Mouse (Mus musculus) E14TG2a.4 (cell line): ENCODE data around the gene Tub.

Experiments used
- H3K27me3 ChIP-seq: 2 replicates; pipeline ENCODE4 v1.6.1; 2014; ENCODE audit warnings: low read length, control low read depth; ENCODE audit not compliant: insufficient read depth
- H3K36me3 ChIP-seq: 2 replicates; pipeline ENCODE4 v1.6.1; 2014; ENCODE audit warnings: low read length, control low read depth; ENCODE audit not compliant: insufficient read depth
- H3K4me1 ChIP-seq: replicated peaks from 2 replicates; pipeline ENCODE4 v1.6.1; 2014; ENCODE audit warnings: low read depth, low read length, control low read depth
- H3K4me3 ChIP-seq: replicated peaks from 2 replicates; pipeline ENCODE4 v1.5.1; 2014; ENCODE audit warnings: mild to moderate bottlenecking, low read length
- H3K9me3 ChIP-seq: 2 replicates; pipeline ENCODE4 v1.6.1; 2014; ENCODE audit warnings: low read length, control low read depth
- CTCF ChIP-seq: conservative IDR thresholded peaks from 2 replicates; pipeline ENCODE4 v1.5.1; 2014; ENCODE audit warnings: low read length
- NANOG ChIP-seq: IDR thresholded peaks from 2 replicates; pipeline ENCODE4 v1.6.1; 2014; ENCODE audit warnings: borderline replicate concordance, low read length, mixed read lengths
- POU5F1 ChIP-seq: IDR thresholded peaks from 2 replicates; pipeline ENCODE4 v1.6.1; 2014; ENCODE audit warnings: low read length, borderline replicate concordance

The Tub gene

DNA sequence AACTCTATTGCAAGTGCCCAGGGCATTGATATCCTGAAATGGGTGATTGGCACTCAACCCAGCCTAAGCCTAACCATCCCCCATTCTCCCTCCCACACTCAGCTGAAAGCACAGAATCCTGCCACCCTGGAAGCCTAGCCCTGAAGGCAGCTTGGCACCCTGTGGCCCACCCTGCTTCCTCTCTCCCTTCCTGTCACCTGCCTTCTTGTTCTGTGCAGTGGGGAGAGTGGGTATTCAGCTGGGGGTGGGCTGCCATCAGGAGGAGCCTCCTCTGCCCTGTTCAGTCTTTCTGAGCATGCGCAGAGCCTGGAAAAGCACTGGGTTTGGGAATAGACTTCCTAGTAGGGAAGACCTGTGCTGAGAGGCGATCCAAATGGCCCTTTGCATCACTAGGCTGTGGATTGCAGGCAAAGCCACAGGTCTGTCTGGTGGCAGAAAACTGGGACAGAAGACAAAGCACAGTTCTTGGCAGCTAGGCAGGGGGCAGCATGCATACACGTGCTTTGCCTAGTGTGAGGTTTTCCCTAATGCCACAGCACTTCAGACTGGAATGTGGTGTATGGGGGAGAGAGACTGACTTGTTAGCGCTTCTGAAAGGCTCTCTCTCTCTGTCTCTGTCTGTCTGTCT, 63.0 kb downstream of the Tub start:
- no peaks in the 10 kb centered on the region for H3K9me3 ChIP-seq
- peaks cover 60% of the 10 kb centered on the region for H3K27me3 ChIP-seq
- TF ChIP-seq NANOG (no peak), CTCF (no peak), POU5F1 (no peak)
- H3K36me3 ChIP-seq: no peaks in the 10 kb centered on the region
- H3K4me1 ChIP-seq: peaks cover 22% of the 10 kb centered on the region
- H3K4me3 ChIP-seq: no peak overlapping the region

DNA sequence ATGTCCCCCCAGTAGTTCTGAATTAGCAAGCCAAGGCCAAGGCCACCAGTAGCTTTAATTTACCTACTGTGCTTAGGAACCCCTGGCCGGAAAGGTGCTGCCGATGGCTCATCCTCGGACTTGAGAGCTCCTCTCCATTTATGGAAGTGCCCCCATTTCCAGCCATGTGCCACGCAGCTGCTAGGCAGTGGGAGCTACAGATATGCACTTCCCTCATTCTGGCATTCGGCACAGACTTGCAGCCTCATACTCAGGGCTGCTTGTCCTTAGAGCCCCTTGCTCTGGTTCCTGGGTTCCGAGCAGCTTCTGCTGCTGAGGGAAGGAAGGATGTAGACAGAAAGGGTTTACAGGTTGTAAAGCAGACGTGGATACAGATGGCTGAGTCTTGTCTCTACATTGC, 64.7 kb downstream of the Tub start:
- TF ChIP-seq NANOG: no peak
- TF ChIP-seq POU5F1: no peak
- TF ChIP-seq CTCF: no peak
- peaks cover 45% of the 10 kb centered on the region for H3K27me3 ChIP-seq
- no peaks in the 10 kb centered on the region for H3K9me3 ChIP-seq
- no peak overlapping the region for H3K4me3 ChIP-seq
- peaks cover 35% of the 10 kb centered on the region for H3K4me1 ChIP-seq
- H3K36me3 ChIP-seq: no peaks in the 10 kb centered on the region

DNA sequence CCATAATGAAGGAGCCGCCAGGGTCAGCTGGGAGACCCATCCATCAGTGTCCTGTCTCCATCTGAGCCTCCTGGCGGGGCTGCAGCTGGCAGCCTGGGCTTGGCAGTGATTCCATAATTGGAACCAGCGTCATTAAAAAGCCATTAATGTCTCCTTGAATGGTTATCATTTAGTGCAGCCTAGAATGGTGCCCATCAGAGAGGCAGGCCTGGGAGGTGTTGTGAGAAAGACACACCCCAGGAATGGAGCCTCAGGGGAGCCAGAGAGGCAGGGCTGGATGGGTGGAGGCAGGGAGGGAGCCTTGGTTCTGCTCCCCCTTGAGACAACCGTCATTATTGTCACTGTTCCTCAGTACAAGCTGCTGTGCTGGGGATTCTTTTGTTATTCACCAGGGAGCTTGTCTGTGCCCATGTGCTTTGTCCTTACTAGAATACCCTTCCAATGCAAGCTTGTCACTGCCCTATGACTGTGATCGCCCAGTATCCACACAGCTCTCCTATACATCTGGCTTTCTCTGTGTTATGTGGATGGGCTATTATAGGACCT, 66.3 kb downstream of the Tub start:
- TF ChIP-seq POU5F1 (no peak), CTCF (no peak), NANOG (no peak)
- peaks cover 42% of the 10 kb centered on the region for H3K4me1 ChIP-seq
- no peak overlapping the region for H3K4me3 ChIP-seq
- peaks cover 30% of the 10 kb centered on the region for H3K27me3 ChIP-seq
- H3K9me3 ChIP-seq: no peaks in the 10 kb centered on the region
- H3K36me3 ChIP-seq: no peaks in the 10 kb centered on the region

DNA sequence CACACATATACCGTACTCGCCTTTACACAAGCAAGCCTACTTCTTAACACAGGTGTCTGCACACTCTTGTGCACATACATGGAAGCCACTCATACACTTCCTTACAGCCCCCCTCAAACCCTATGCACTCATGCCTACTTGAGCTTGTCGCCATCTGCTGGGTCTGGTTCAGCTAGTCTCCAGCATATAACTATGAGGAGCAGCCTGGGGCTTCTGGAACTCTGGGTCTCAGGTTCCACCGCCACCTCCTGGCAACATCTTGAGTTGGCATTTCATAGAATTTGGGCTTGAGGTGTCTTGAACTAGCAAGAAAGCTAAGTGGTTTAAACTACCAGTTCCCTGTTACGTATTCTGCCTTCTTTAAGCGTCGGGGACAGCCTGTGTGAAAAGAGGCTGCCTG, 69.1 kb downstream of the Tub start:
- no peaks in the 10 kb centered on the region for H3K9me3 ChIP-seq
- H3K4me1 ChIP-seq: peaks cover 46% of the 10 kb centered on the region
- H3K4me3 ChIP-seq: no peak overlapping the region
- H3K27me3 ChIP-seq: peaks cover 7% of the 10 kb centered on the region; the same call in 1 of the 2 replicates
- H3K36me3 ChIP-seq: no peaks in the 10 kb centered on the region
- TF ChIP-seq CTCF (no peak), POU5F1 (no peak), NANOG (no peak)

DNA sequence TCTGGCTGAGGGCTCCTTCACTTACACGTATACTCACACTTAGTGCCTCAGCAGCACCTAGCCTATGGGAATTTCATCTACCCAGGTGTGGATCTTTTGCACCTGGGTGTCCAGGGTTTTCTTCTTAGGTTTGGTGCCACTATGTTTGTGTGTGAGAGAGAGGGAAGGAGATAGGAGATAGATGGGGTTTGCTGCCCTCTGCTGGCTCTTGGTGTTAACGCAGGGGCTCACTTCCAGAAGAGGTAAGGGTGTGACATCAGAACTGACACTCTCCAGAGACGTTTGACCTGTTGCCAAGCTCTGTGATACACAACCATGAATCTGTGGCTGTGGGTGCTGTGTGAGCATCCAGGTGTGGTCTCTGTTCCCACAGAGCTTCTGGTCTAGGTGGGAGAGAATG, 71.3 kb downstream of the Tub start:
- TF ChIP-seq NANOG: no peak
- peak; percentile 85 for TF ChIP-seq CTCF
- no peak for TF ChIP-seq POU5F1
- Histone ChIP-seq H3K27me3 (no peaks in the 10 kb centered on the region), H3K4me3 (no peak overlapping the region)

DNA sequence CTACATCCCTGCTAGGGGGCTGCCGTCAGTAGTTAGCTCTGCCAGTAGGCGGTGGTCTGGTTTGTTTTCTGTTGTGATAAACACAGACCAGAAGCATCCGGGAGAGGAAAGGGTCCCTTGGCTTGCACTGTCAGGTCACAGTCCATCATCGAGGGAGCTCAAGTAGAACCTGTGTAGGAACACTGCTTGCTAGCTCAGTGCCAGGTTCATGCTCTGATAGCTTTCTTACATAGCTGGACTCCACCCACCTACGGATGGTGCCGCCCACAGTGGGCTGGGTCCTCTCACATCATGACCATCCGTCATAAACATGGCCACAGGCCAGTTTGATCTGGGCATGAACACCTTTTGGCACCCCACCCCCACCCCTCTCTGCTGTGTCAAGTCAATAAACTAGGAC, 75.6 kb downstream of the Tub start:
- Histone ChIP-seq H3K4me3 (no peak overlapping the region), H3K36me3 (peaks cover 29% of the 10 kb centered on the region), H3K9me3 (peaks cover 27% of the 10 kb centered on the region), H3K4me1 (peaks cover 16% of the 10 kb centered on the region; the same call in 1 of the 2 replicates), H3K27me3 (no peaks in the 10 kb centered on the region)
- TF ChIP-seq NANOG: no peak
- TF ChIP-seq CTCF: no peak
- TF ChIP-seq POU5F1: no peak

More for the DNA sequence above, 71.3 kb downstream of the Tub start:
- peaks cover 41% of the 10 kb centered on the region for H3K4me1 ChIP-seq
- H3K9me3 ChIP-seq: peaks cover 15% of the 10 kb centered on the region
- H3K36me3 ChIP-seq: peaks cover 14% of the 10 kb centered on the region; the same call in 1 of the 2 replicates

DNA sequence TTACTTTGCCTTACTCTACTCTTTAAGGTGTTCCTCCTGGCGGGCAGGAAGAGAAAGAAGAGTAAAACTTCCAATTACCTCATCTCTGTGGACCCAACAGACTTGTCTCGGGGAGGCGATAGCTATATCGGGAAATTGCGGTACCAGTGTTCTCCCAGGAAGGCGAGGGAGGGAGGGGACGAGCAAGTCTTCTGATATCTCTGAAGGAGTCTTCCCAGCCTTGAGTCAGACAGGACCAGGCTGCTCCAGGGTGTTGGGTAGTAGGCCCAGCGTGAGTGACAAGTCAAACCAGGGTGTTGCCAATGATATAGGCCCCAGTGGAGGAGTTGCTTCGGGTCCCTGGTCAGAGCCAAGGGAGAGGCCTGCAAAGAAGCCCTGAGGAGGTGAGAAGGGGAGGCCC, 76.8 kb downstream of the Tub start:
- TF ChIP-seq CTCF: no peak
- no peak for TF ChIP-seq NANOG
- TF ChIP-seq POU5F1: no peak
- Histone ChIP-seq H3K36me3 (peaks cover 29% of the 10 kb centered on the region), H3K27me3 (no peaks in the 10 kb centered on the region), H3K4me3 (no peak overlapping the region), H3K9me3 (peaks cover 27% of the 10 kb centered on the region), H3K4me1 (peaks cover 6% of the 10 kb centered on the region; the same call in 1 of the 2 replicates)

DNA sequence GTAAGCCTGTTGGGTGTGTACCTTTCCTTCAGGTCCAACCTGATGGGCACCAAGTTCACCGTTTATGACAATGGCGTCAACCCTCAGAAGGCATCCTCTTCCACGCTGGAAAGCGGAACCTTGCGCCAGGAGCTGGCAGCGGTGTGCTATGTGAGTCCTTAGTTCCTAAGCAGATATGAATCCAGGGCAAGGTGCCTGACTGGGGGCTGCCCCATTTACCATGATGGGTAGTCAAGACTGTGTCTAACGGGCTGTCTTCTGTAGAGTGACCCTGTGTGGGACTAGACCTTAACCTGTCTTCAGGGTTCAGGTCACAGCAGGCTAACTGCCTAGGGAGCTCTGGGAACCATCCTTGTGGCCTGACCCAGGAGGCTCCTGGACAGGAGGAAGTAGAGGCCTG, 77.6 kb downstream of the Tub start:
- H3K4me1 ChIP-seq: 0 out of 2 replicates have a peak, but pooled peaks cover under 1% of the 10 kb centered on the region

More for the DNA sequence above, 77.6 kb downstream of the Tub start:
- Histone ChIP-seq H3K4me3 (no peak overlapping the region), H3K27me3 (no peaks in the 10 kb centered on the region), H3K36me3 (peaks cover 29% of the 10 kb centered on the region), H3K9me3 (peaks cover 27% of the 10 kb centered on the region)
- TF ChIP-seq POU5F1 (no peak), NANOG (no peak), CTCF (no peak)
